Mouse (Mus musculus) embryonic facial prominence, embryonic 12.5 days (tissue): ENCODE measurements around the gene 7530416G11Rik. TPM values are rescaled to one million over a fixed set of nuclear protein-coding genes. Genes with fewer than 3 reads are reported as not detected.
A peak's percentile ranks its signal among the peaks of the same experiment; 100 is the strongest.

ENCODE experiments used
- ATAC-seq: fragments of 200-750 bp; cut with Nextera tagmentation; 2 replicates; pipeline ENCODE4 v1.8.0; 2017; ENCODE audit not compliant: insufficient number of reproducible peaks, insufficient read depth, low FRiP score, low TSS enrichment
- H3K27ac ChIP-seq: fragments of 300-500 bp; sonication (generic); 2 replicates; pipeline ENCODE4 v1.5.1; 2016; ENCODE audit warnings: mild to moderate bottlenecking
- H3K27me3 ChIP-seq: fragments of 300-500 bp; sonication (generic); 2 replicates; pipeline ENCODE4 v1.6.1; 2016; ENCODE audit warnings: mild to moderate bottlenecking, moderate library complexity
- H3K36me3 ChIP-seq: fragments of 300-500 bp; sonication (generic); 2 replicates; pipeline ENCODE4 v1.6.1; 2016; ENCODE audit warnings: mild to moderate bottlenecking
- H3K4me1 ChIP-seq: fragments of 300-500 bp; sonication (generic); 2 replicates; pipeline ENCODE4 v1.6.1; 2016
- H3K4me2 ChIP-seq: fragments of 300-500 bp; sonication (generic); replicated peaks from 2 replicates; pipeline ENCODE4 v1.6.1; 2016; ENCODE audit warnings: mild to moderate bottlenecking, moderate library complexity
- H3K4me3 ChIP-seq: fragments of 300-500 bp; sonication (generic); 2 replicates; pipeline ENCODE4 v1.5.1; 2016; ENCODE audit warnings: mild to moderate bottlenecking
- H3K9ac ChIP-seq: fragments of 300-500 bp; sonication (generic); 2 replicates; pipeline ENCODE4 v1.6.1; 2016; ENCODE audit warnings: mild to moderate bottlenecking, moderate library complexity
- H3K9me3 ChIP-seq: fragments of 300-500 bp; sonication (generic); 2 replicates; pipeline ENCODE4 v1.6.1; 2016; ENCODE audit warnings: mild to moderate bottlenecking, moderate library complexity
- WGBS: fragments of 180-500 bp; shearing (Covaris S2); methylation state at CpG from one replicate; pipeline ENCODE4 v1.1.7; 2016; 5-methylcytosine and 5-hydroxymethylcytosine counted together
- polyA plus RNA-seq: library from polyadenylated mRNA; unstranded; fragments of >200 nt; fragmentation: Nextera tagmentation; extraction: Ambion mirVana; gene quantifications from 2 replicates; pipeline ENCODE4 v1.2.1, GENCODE M21; 2016

The 7530416G11Rik gene
- polyA plus RNA-seq = not detected in 2 replicates

GRCm38 (mm10) chr15:85503127-85503526 is at the start of gene 7530416G11Rik:
Gene 7530416G11Rik, minus strand, starts transcription at chr15:85503227.
- no peak within 1 kb of the TSS for H3K4me3 ChIP-seq
- H3K9me3 ChIP-seq = no peaks in the 10 kb centered on the region
- ATAC-seq = no peak
- H3K36me3 ChIP-seq = no peaks in the 10 kb centered on the region
- H3K27ac ChIP-seq = no peak within 1 kb of the TSS
- H3K27me3 ChIP-seq = no peaks in the 10 kb centered on the region
- no peak within 1 kb of the TSS for H3K4me2 ChIP-seq
- H3K9ac ChIP-seq = no peak within 1 kb of the TSS
- peaks cover 7% of the 10 kb centered on the region; the same call in 1 of the 2 replicates for H3K4me1 ChIP-seq
- WGBS = 82% methylated on average over 8 of the region's 8 CpGs

GRCm38 (mm10) chr15:85546500-85546899 is 43.5 kb upstream of the 7530416G11Rik start:
- Histone ChIP-seq H3K4me2 (no peak overlapping the region), H3K9me3 (no peaks in the 10 kb centered on the region), H3K4me1 (no peaks in the 10 kb centered on the region), H3K27me3 (0 out of 2 replicates have a peak, but pooled peaks cover 5% of the 10 kb centered on the region), H3K9ac (no peak overlapping the region), H3K36me3 (no peaks in the 10 kb centered on the region), H3K4me3 (no peak overlapping the region), H3K27ac (no peak overlapping the region)
- no peak for ATAC-seq
- WGBS = 76% methylated on average over 4 of the region's 4 CpGs

- Histone ChIP-seq H3K4me1 (no peaks in the 10 kb centered on the region), H3K27ac (no peak overlapping the region), H3K9ac (no peak overlapping the region), H3K4me3 (no peak overlapping the region), H3K27me3 (0 out of 2 replicates have a peak, but pooled peaks cover 5% of the 10 kb centered on the region), H3K4me2 (no peak overlapping the region), H3K36me3 (no peaks in the 10 kb centered on the region), H3K9me3 (no peaks in the 10 kb centered on the region)
- WGBS = 87% methylated on average over 5 of the region's 5 CpGs
- ATAC-seq = no peak
Measured at GRCm38 (mm10) chr15:85545369-85545768, 42.3 kb upstream of the 7530416G11Rik start.

- WGBS = 61% methylated on average over 11 of the region's 11 CpGs
- H3K27ac ChIP-seq = no peak overlapping the region
- no peak for ATAC-seq
- peaks cover 4% of the 10 kb centered on the region; the same call in 1 of the 2 replicates for H3K27me3 ChIP-seq
- H3K36me3 ChIP-seq = no peaks in the 10 kb centered on the region
- no peak overlapping the region for H3K4me3 ChIP-seq
- no peaks in the 10 kb centered on the region for H3K9me3 ChIP-seq
- H3K4me1 ChIP-seq = no peaks in the 10 kb centered on the region
- H3K9ac ChIP-seq = no peak overlapping the region
- no peak overlapping the region for H3K4me2 ChIP-seq
Measured at GRCm38 (mm10) chr15:85538170-85538569, 35.1 kb upstream of the 7530416G11Rik start.

GRCm38 (mm10) chr15:85537151-85537550 is 34.1 kb upstream of the 7530416G11Rik start:
- no peak overlapping the region for H3K27ac ChIP-seq
- no peaks in the 10 kb centered on the region for H3K4me1 ChIP-seq
- H3K27me3 ChIP-seq = peaks cover 4% of the 10 kb centered on the region; the same call in 1 of the 2 replicates
- ATAC-seq = no peak
- no peak overlapping the region for H3K4me2 ChIP-seq
- 84% methylated on average over 25 of the region's 25 CpGs for WGBS
- H3K36me3 ChIP-seq = no peaks in the 10 kb centered on the region
- H3K9me3 ChIP-seq = no peaks in the 10 kb centered on the region
- H3K4me3 ChIP-seq = no peak overlapping the region
- H3K9ac ChIP-seq = no peak overlapping the region

- Histone ChIP-seq H3K27ac (no peak overlapping the region), H3K9me3 (no peaks in the 10 kb centered on the region), H3K9ac (no peak overlapping the region), H3K36me3 (no peaks in the 10 kb centered on the region), H3K4me2 (no peak overlapping the region), H3K27me3 (peaks cover 4% of the 10 kb centered on the region; the same call in 1 of the 2 replicates), H3K4me1 (peaks cover 8% of the 10 kb centered on the region; the same call in 1 of the 2 replicates), H3K4me3 (no peak overlapping the region)
- WGBS = 78% methylated on average over 6 of the region's 6 CpGs
- no peak for ATAC-seq
Measured at GRCm38 (mm10) chr15:85534646-85535045, 31.6 kb upstream of the 7530416G11Rik start.

- Histone ChIP-seq H3K4me3 (no peak overlapping the region), H3K9me3 (no peaks in the 10 kb centered on the region), H3K4me1 (peaks cover 9% of the 10 kb centered on the region; the same call in 1 of the 2 replicates), H3K27me3 (peaks cover 4% of the 10 kb centered on the region; the same call in 1 of the 2 replicates), H3K9ac (no peak overlapping the region), H3K4me2 (no peak overlapping the region), H3K27ac (no peak overlapping the region), H3K36me3 (no peaks in the 10 kb centered on the region)
- WGBS = 82% methylated on average over 8 of the region's 8 CpGs
- no peak for ATAC-seq
Measured at GRCm38 (mm10) chr15:85534215-85534614, 31.2 kb upstream of the 7530416G11Rik start.

GRCm38 (mm10) chr15:85532063-85532462 is 29.0 kb upstream of the 7530416G11Rik start:
- Histone ChIP-seq H3K27me3 (no peaks in the 10 kb centered on the region), H3K27ac (no peak overlapping the region), H3K4me1 (peaks cover 9% of the 10 kb centered on the region; the same call in 1 of the 2 replicates), H3K36me3 (no peaks in the 10 kb centered on the region), H3K9ac (no peak overlapping the region), H3K4me2 (no peak overlapping the region), H3K4me3 (no peak overlapping the region), H3K9me3 (no peaks in the 10 kb centered on the region)
- 63% methylated on average over 3 of the region's 3 CpGs for WGBS
- no peak for ATAC-seq

GRCm38 (mm10) chr15:85529911-85530310 is 26.9 kb upstream of the 7530416G11Rik start:
- Histone ChIP-seq H3K4me3 (no peak overlapping the region), H3K4me1 (peaks cover 9% of the 10 kb centered on the region; the same call in 1 of the 2 replicates), H3K4me2 (no peak overlapping the region), H3K9ac (no peak overlapping the region), H3K36me3 (no peaks in the 10 kb centered on the region), H3K9me3 (no peaks in the 10 kb centered on the region), H3K27ac (no peak overlapping the region), H3K27me3 (peaks cover 2% of the 10 kb centered on the region)
- WGBS = 58% methylated on average over 3 of the region's 3 CpGs
- ATAC-seq = no peak

- 16% methylated on average over 12 of the region's 12 CpGs for WGBS
- peaks cover 16% of the 10 kb centered on the region for H3K4me1 ChIP-seq
Measured at GRCm38 (mm10) chr15:85524404-85524950, 21.4 kb upstream of the 7530416G11Rik start.

GRCm38 (mm10) chr15:85523173-85523991 is 20.4 kb upstream of the 7530416G11Rik start:
- Histone ChIP-seq H3K4me1 (peaks cover 16% of the 10 kb centered on the region), H3K4me3 (0 out of 2 replicates have a peak overlapping the region, but pooled peaks have one; percentile 1), H3K9ac (no peak overlapping the region), H3K27me3 (peaks cover 21% of the 10 kb centered on the region), H3K9me3 (no peaks in the 10 kb centered on the region), H3K4me2 (peak overlapping the region; percentile 30), H3K27ac (no peak overlapping the region), H3K36me3 (no peaks in the 10 kb centered on the region)
- no peak; the same call in 1 of the 2 replicates for ATAC-seq
- 7% methylated on average over 14 of the region's 14 CpGs for WGBS

More at GRCm38 (mm10) chr15:85524404-85524950, 21.4 kb upstream of the 7530416G11Rik start:
- Histone ChIP-seq H3K4me2 (no peak overlapping the region), H3K27ac (no peak overlapping the region), H3K36me3 (no peaks in the 10 kb centered on the region), H3K4me3 (no peak overlapping the region), H3K9ac (no peak overlapping the region), H3K27me3 (peaks cover 21% of the 10 kb centered on the region), H3K9me3 (no peaks in the 10 kb centered on the region)
- no peak for ATAC-seq
